Mouse (Mus musculus): ENCODE results near the gene Dand5.

Dand5 gene

DNA sequence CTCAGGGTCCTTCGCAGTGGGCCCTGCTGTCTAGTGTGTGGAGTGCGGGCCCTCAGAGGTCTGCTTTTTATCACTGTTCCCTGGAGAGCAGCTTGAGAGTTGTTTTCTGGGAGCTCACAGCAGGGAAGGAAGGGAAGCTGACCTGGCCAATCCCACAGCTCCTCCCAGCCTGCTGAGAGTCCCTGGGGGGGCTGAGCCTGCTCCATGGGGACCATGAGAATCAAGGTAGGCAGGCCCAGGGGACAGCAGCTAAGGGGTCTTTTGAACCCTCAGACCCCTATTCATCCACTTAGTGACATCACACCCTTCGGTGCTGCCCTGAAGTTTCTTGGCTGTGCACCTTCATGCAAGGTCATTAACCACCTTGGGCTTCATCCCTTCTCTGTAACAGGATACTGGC is at the start of gene Dand5:
Gene Dand5, minus strand, starts transcription at position 101 of the 400 bp plus-strand sequence.
- DNase-seq: no peak

DNA sequence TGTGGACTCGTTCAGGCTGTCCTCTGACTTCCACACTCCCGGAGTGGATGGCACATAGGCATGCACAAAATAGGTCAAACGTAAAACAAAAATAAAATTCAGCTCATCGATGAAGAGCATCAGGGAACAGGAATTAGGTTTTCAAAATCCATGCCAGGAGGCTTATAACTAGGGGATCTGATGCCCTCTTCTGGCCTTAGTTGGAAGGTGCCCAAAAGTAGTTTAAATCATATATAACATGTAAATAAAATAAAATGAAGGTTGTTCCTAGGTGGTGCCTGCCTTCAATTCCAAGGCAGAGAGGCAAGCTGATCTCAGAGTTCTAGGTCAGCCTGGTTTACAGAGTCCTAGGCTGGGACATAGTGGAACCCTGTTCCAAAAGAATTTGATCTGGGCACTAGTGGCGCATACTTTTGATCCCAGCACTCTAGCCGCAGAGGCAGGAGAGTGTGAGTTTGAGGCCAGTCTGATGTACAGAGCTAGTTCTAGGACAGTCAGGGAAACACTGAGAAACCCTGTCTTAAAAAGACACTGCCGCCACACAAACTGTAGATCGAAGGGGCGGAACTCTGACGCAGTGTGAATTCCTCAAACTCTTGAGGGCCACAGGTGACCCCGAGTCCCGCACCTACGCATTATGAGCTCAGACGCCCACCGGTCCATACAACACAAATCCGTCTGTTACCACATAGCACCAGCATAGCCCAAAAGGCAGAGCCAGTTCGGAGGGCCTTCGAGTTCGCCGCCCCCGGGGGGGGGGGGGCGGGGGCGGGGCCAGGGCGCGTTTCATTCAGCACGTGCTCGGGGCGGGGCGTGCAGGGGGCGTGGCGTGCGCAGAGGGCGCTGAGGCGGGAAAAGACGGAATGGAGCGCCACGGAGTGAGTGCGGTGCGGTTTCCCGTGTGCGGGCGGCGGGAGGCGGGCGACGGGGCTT is 49.0 kb upstream of the Dand5 start, which contains the start of gene Syce2:
Gene Syce2, plus strand, starts transcription at position 736 of the 933 bp plus-strand sequence.
- peak; percentile 53 for DNase-seq

DNA sequence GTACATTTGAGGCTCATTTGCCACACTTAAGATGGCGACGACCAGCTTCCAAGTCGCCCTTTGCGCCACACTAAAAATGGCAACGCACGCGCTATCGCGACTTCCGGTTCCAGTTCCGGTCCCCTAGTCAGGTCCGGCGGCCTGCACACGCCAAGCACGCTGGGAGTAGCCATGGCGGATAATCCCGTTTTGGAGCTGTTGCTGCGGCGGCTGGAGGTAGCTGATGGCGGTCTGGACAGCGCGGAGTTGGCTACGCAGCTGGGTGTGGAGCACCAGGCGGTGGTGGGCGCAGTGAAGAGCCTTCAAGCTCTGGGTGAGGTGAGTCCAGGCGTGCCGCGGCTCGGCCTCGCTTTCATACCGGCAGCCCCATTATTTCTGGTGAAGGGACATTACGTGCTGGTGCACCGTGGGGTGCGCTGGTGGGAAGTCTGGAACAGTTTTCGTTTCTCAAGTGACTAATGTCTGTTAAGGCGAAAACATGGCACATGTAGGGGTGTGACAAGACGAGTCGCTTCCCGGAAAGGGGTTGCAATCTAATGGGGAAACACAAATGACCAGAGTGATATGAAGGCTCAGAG is 34.3 kb upstream of the Dand5 start, which contains the start of gene Farsa:
Gene Farsa, plus strand, starts transcription at position 126 of the 578 bp plus-strand sequence.
- peak; percentile 91 for DNase-seq

DNA sequence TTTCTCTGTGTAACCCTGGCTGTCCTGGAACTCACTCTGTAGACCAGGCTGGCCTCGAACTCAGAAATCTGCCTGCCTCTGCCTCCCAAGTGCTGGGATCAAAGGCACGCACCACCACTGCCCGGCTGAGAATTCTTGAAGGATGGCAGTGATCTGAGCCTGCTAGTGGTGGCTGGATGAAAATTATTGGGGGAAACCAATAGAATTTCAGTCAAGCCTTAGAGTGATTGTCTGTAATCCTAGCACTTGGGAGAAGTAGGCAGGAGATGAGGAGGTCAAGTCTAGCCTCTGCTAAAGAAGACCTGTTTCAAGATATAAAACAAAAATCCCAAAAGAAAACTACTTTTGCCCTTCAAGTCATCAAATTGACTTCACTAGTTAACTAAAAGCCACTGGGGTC is 33.8 kb upstream of the Dand5 start:
- no peak for DNase-seq

DNA sequence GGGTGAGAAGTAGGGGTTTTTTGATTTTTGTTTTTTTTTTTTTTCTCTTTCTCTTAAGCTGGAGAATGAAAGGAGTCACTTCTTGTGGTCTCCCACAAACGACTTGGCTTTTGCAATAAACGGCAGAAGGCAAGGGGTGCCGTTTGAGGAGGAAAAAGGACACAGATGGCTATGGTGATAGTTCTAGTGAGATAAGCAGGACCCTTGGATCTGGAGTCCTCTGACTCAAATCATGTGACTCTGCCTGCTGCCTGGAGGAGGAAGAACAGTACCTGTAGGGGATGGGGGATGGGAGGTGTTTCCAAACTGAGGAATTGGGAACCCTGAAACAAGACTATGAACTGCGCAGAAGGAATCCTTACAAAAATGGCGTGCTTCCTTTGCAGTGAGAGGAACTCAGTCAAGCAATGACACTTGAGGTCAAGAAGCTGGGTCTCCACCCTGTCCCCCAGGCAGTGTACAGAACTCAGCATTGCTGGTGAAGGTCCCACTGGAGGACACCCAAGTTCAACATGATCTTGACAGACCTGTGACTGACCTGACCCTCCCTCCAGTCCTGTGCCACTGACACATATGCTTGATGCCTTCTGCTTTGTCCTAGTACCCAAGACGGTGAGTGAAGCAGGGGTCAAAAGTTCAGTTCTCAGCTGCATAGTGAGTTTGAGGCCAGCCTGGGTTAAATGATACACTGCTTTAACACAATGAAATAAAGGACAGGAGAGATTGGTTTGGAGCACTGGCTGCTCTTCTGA is 25.2 kb upstream of the Dand5 start:
- no peak for DNase-seq

DNA sequence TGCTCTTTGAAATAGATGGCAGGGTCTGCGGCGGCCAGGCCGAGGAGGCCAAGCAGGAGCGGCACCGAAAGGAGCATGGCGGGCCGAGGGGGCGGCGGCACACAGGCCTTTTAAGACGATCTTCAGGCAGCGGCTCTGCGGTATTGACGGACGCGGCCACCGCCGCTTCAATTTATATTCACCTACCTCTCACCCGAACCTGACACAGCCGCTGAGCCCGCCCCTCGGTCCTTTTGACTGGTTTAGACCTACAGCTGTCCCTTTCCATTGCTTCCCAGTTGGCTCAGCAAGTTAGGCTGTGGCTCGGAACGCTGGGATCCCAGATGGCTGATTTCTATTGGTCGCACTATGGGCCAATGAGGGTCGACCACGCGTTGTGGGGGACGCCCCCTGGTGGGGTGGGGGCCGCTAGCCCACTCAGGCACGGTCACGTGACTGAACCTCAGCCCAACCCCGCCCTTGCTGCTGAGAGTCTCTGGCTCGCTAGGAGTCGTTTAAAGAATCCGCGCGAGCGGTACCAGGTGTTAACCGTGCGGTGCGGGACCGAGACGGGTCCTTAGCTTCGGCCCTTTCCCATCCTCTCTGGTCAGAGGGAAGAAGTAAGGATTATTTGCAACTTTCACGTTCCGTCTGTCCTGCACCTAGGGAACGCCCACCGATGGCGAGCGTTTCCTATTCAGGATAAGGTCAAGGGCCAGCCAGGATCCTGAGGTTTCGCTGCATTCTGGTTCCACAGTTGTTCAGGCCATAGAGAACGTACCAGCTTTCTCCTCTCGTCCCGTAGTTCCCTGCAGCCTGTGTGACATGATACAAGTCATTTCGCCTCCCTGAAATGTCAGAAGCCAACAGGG is 24.3 kb upstream of the Dand5 start, which contains the start of gene Calr:
Gene Calr, minus strand, starts transcription at position 213 of the 851 bp plus-strand sequence.
- peak; percentile 99 for DNase-seq

DNA sequence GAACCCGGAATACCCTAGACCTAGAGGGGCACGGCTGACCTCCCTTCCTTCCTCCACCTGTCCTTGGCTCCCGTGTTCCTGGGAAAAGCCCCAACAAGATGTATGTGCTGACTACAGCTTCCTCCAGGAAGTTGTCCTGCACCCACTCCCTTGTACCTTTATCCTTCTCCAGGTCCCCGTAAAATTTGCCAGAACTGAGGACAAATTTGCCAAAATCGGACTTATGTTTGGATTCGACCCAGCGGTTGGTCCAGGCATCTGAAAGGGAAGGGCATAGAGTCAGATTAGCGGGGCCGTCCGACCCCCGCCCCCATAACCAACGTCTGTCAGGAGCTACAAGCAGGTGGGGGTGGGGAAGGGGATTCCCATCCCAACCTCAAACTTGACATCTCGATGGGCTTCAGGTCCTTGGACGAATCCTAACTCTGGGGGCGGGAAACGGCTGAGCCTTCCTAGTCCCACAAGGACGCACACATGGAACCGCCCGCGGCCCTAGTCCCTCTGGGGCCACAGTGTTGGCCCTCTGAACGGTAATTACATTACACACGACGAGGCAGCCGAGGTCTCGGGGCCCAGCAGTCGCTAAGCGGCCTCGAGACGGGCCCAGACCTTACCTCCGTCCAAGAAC is 23.6 kb upstream of the Dand5 start:
- DNase-seq: peak; percentile 52

DNA sequence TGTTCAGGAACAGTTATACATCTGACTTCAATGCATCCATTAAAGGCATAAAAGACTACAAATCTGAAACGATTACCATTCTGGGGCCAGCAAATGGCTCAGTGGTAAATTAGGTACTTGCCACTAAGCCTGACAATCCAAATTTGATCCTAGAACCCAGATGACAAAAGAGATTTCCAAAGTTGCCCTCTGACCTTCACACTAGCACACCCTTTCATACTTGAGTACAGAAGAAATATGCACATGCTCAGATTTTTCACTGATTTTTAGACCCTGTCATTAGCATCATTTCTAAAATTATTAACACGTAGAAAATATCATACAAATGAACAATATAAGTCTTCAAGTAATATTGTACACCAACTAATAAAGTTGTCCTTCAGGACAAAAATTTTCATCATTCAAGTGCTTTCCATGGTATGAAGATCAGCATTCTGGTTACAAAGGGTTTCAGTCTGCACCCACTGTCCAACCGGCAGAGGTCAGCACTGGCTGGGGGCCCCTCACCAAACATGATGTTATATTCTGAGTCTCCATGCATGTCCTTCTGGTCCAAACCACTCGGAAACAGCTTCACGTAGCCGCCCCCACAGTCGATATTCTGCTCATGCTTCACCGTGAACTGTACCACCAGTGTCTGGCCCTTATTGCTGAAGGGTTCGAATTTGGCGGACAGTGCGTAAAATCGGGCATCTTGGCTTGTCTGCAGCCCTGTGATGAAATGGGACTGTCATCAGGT is 22.9 kb upstream of the Dand5 start:
- DNase-seq: no peak

DNA sequence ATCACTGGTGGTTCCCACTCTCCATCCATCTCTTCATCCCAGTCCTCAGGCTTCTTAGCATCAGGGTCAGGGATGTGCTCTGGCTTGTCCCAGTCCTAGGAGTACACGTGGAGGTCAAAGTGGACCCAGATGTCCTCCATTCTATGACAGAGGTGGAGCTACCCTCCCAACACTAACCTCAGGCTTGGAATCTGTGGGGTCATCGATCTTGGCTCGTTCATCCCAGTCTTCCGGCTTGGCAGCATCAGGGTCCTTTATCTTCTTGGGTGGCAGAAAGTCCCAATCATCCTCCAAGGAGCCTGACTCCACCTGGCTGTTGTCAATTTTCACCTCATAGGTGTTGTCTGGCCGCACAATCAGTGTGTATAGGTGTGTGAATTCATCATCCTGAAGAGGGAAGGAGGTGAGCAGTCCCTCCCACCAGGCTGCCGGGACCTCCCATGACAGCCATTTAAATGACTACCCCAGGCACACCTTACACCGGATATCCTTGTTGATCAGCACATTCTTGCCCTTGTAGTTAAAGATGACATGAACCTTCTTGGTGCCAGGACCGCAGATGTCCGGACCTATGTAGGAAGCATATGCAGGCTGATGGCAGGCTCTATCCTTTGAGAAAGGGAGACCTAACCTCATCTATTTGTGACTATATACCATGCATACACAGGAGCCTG is 21.9 kb upstream of the Dand5 start:
- no peak for DNase-seq

DNA sequence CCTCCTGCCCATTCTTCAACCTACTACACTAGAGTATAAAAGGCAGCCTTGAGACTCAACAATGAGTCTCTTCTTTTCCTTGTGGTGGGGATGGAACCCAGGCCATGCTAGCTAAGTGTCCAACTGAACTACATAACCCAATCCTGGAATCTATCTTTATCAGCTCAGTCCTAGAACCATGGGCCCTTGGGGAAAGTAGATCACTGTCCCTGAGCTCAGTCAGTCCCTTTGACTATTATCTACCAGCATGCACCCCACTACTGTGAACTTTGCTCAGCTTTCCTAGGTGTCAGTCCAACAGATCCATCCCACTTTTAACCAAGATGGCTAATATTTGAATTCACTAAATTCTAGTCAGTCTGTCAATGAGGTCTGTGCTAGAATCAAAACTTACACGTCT is 18.9 kb upstream of the Dand5 start:
- DNase-seq: no peak

DNA sequence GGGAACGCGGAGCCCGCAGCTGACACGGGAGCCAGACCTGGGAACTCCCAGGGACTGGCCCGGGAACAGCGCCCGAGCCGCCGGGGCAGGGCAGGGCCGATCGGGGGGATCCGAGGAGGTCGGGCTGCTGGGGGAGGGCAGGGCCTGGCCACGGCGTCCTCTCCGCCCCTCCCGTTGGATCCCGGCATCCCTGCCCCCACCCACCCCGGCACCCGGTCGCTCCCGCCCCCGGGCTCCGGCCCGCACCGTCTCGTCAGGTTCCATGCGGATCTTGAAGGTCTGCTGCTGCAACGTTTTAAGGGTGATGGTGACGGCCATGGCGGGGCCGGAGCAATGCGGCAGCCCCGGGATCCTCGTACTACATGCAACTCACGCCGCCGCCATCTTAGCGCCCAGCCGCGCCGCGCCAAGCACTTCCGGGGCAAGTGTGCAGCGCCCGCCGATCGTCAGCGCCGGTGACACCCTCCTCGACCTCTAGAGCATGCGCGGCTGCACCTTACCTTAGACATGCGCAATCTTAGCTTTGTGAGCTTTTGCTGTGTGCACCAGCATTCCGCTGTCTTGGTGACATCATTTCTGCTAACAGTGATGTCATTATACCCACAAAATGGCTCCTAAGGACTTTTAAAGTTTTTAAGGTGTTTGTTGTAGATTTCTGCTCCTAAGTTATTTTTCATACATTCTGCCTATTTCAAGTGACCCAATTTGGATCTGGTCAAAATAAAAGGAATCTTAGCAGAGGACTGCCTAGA is 17.8 kb upstream of the Dand5 start, which contains the start of gene Rad23a:
Gene Rad23a, minus strand, starts transcription at position 418 of the 752 bp plus-strand sequence.
- DNase-seq: peak; percentile 87

DNA sequence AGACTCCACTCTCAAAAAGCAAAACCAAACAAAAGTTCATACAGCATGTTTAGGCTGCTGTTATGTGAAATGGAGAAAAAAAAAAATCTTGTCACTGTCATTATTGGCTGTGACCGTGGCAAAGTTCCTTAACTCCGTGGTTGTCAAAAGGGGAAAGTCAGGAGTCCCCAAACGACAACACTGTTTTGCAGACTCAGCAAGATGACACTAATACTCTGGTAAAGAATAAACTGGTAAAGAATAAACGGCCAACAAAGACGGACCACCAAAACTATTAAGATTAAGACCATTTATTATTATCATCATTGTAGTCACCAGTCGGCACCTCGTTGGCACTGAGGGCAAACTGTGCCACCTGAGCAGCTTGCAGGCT is 17.2 kb upstream of the Dand5 start:
- no peak for DNase-seq

DNA sequence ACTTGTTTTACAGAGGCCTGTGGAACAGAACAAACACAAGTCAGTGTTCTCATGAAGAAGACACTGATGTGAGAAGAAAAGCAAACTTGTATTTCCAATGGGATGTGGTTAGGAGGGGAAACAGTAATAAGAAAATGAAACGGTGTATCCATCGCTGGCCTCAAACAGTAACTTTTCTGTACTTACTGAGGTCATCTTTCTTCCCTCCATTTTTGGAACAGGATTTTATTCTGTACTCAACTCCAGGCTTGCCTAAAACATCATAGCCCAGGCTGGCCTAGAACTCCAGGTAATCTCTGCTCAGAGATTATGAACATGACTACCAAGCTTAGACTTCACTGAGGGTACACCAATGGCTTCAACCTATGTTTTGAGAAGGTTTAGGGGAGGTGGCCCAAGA is 16.8 kb upstream of the Dand5 start:
- DNase-seq: no peak

DNA sequence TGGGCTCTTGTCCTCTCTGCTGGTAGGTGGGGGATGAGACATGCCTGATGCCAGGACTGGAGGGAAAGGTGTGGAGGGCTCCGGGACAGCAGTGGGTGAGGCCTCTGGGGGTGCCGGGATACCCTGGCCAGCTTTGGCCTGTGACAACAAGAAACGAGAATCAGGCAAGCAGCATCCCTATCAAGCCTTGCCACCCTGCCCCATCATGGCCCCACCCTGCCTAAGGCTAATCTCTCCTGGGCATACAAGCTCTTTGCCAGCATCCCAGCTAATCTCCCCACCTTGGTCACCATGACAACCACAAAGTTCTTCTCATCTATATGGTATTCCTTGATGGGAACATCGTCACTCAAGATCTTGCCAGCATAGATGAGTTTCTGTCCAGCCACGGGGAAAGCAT is 15.9 kb upstream of the Dand5 start:
- no peak for DNase-seq

DNA sequence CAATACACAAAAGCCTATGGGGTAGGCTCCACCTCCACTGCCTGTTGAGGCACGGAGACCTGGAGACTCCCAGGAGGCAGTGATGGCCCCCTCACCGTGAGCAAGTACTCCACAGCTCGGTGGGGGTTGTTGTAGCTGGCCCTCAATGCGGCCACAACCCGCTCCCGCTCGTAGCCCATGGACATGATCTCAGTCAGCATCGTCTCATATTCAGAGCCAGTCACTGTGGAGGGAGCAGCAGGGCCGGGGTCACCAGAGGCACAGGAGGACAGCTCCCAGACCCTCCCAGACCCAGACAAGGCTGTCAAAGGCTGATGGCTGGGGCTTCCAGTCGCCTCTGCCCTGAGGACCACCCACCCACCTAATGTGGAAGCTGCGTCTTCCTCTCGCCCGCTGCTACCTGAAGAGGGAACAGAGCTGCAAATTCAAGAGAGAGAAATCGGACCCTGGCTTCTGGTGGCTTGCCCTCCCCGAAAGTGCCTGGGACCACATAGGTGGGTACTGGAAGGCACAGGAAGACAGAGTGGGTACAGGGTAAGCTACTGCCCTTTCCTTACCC is 15.4 kb upstream of the Dand5 start:
- DNase-seq: no peak

DNA sequence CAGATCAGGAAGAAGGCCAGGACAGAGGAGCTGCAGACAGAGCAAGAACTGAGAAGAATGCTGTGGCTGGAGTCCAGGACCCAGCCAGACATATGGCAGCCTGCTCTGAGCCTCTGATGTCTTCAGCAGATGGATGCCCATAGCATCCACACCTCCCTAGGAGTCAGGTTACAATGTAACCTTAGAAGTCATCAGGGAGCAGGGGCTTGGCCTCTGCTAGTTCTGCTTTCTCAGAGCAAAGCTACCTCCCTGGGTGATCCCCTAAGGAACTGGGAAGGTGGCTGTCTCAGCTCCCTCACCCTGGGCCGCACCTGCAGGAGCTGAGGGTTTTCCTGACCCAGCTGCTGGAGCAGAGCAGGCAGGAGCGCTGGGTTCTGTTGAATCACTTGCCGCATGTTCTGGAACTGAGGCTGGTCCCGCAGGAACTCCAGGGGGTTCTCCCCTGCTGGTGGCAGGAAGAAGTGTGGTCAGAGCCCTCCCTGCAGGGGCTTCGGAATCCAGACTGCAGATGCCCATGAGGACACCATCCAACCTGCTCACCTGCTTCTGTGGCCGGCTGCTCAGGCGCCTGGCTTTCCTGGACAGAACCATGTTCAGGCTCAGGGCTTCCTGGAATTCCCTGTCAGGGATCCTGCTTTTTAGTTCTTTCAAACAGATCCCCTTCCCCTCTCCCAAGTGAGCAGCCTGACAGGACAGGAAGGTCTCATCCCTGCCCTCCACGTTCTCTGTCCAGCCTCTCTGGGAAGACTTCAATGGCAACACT is 14.7 kb upstream of the Dand5 start:
- DNase-seq: peak; percentile 35

DNA sequence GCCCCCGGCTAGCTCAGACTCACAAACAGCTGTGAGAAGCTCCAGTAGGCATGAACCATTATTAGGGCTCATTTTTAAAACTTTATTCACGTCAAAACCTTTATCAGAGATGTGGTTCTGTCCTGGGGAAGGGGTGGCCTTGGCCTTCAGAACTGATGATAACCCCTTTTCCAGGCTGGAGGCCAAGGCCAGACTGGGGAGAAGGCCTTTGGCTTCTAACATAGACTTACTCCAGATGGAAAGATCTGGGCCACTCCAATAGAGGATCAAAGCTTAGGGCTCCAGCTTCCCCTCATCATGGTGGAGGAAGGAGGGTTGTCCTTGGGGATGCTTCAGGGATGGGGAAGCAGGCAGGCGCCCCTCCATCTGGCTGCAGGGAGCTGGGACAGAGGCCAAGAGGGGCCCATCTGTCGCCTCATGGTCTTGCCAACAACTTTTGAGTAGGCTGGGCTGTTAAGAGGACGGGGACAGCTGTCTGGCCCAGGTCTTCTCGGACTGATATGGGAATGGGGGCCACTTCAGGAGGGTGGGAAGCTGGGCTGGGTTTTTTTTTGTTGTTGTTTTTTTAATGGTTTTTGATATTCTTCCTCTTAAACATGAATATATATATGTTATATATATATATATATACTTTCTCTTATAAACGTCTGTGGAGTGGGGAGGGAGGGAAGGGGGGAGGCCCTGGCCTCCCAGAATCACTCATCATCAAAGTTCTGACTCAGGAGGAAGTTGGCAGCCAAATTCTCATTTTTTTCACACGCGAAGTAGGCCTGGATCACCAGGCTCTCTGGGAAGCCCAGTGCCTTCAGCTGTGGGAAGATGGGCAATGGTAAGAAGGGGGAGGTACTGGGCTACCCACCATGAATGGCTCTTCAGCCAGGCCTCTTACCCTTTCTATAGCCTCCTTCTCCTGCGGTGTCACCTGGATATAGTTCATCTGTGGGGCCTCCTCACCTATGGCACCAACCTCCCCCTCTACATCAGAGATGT is 12.5 kb upstream of the Dand5 start:
- peak; percentile 79 for DNase-seq
